Mouse (Mus musculus): ENCODE results near the gene Flot2. TPM values are rescaled to one million over a fixed set of nuclear protein-coding genes. Genes with fewer than 3 reads are reported as not detected.
A peak's percentile ranks its signal among the peaks of the same experiment; 100 is the strongest.

The Flot2 gene
- total RNA-seq (2014; rRNA removed), result 19.1 and 23.0 TPM in 2 replicates
- 66.5 and 70.7 TPM in 2 replicates for polyA plus RNA-seq (2012; rRNA removed)

GRCm38 (mm10) chr11:78037831-78038752 is at the start of gene Flot2:
Gene Flot2 (plus strand): TSS chr11:78037931.
- peak; percentile 66 for DNase-seq (ENCODE audit: extremely low read depth, low read depth, low spot score)
- peaks cover 5% of the 10 kb centered on the region for H3K4me1 ChIP-seq (ENCODE audit: control insufficient read depth, insufficient read depth, low read length)
- TF ChIP-seq CTCF (IDR thresholded peaks at IDR 0.05; ENCODE audit: low read depth, low read length), result 0 out of 2 replicates have a peak, but pooled peaks have one; percentile 4
- peak; percentile 32; the same call in 1 of the 2 replicates for TF ChIP-seq POLR2A (IDR thresholded peaks at IDR 0.05; ENCODE audit: extremely low read depth, insufficient read depth, low read length)
- peak within 1 kb of the TSS; percentile 93 for H3K4me3 ChIP-seq (ENCODE audit: insufficient read depth, low read depth, low read length)
- no peaks in the 10 kb centered on the region for H3K36me3 ChIP-seq (ENCODE audit: control insufficient read depth, insufficient read depth, low read length)
- H3K27ac ChIP-seq (replicated peaks; ENCODE audit: insufficient read depth, low read depth, low read length), result peak within 1 kb of the TSS; percentile 86
- H3K79me2 ChIP-seq (ENCODE audit: control insufficient read depth, insufficient read depth, low read length), result peaks cover 2% of the 10 kb centered on the region; the same call in 1 of the 2 replicates
- no peaks in the 10 kb centered on the region for H3K27me3 ChIP-seq (ENCODE audit: control insufficient read depth, insufficient read depth, low read length)
- peak within 1 kb of the TSS; percentile 92 for H3K9ac ChIP-seq (ENCODE audit: low read depth, low read length)
- 2% methylated on average over 54 of the region's 55 CpGs for WGBS

GRCm38 (mm10) chr11:77989071-77989690 is 48.5 kb upstream of the Flot2 start:
- WGBS, result 47% methylated on average over 13 of the region's 13 CpGs
- no peaks in the 10 kb centered on the region for H3K27me3 ChIP-seq (ENCODE audit: control insufficient read depth, insufficient read depth, low read length)
- no peak for TF ChIP-seq POLR2A (IDR thresholded peaks at IDR 0.05; ENCODE audit: extremely low read depth, insufficient read depth, low read length)
- TF ChIP-seq CTCF (IDR thresholded peaks at IDR 0.05; ENCODE audit: low read depth, low read length), result no peak
- peaks cover 14% of the 10 kb centered on the region for H3K36me3 ChIP-seq (ENCODE audit: control insufficient read depth, insufficient read depth, low read length)
- no peak overlapping the region for H3K4me3 ChIP-seq (ENCODE audit: insufficient read depth, low read depth, low read length)
- DNase-seq (ENCODE audit: extremely low read depth, low read depth, low spot score), result peak; percentile 51
- no peaks in the 10 kb centered on the region; the same call in 1 of the 2 replicates for H3K4me1 ChIP-seq (ENCODE audit: control insufficient read depth, insufficient read depth, low read length)
- H3K27ac ChIP-seq (replicated peaks; ENCODE audit: insufficient read depth, low read depth, low read length), result no peak overlapping the region
- H3K79me2 ChIP-seq (ENCODE audit: control insufficient read depth, insufficient read depth, low read length), result peaks cover 10% of the 10 kb centered on the region; the same call in 1 of the 2 replicates
- no peak overlapping the region for H3K9ac ChIP-seq (ENCODE audit: low read depth, low read length)

GRCm38 (mm10) chr11:77995556-77995955 is 42.2 kb upstream of the Flot2 start:
- Histone ChIP-seq H3K9ac (ENCODE audit: low read depth, low read length) (no peak overlapping the region), H3K27me3 (ENCODE audit: control insufficient read depth, insufficient read depth, low read length) (no peaks in the 10 kb centered on the region), H3K36me3 (ENCODE audit: control insufficient read depth, insufficient read depth, low read length) (peaks cover 13% of the 10 kb centered on the region), H3K79me2 (ENCODE audit: control insufficient read depth, insufficient read depth, low read length) (peaks cover 16% of the 10 kb centered on the region; the same call in 1 of the 2 replicates), H3K27ac (replicated peaks; ENCODE audit: insufficient read depth, low read depth, low read length) (no peak overlapping the region), H3K4me1 (ENCODE audit: control insufficient read depth, insufficient read depth, low read length) (peaks cover 3% of the 10 kb centered on the region), H3K4me3 (ENCODE audit: insufficient read depth, low read depth, low read length) (no peak overlapping the region)
- DNase-seq (ENCODE audit: extremely low read depth, low read depth, low spot score), result peak; percentile 61
- TF ChIP-seq POLR2A (IDR thresholded peaks at IDR 0.05; ENCODE audit: extremely low read depth, insufficient read depth, low read length) (no peak), CTCF (IDR thresholded peaks at IDR 0.05; ENCODE audit: low read depth, low read length) (no peak)
- WGBS, result 6% methylated on average over 1 of the region's 1 CpGs

GRCm38 (mm10) chr11:78006446-78006845 is 31.3 kb upstream of the Flot2 start:
- H3K4me1 ChIP-seq (ENCODE audit: control insufficient read depth, insufficient read depth, low read length), result no peaks in the 10 kb centered on the region

GRCm38 (mm10) chr11:78019676-78020075 is 18.1 kb upstream of the Flot2 start:
- Histone ChIP-seq H3K9ac (ENCODE audit: low read depth, low read length) (no peak overlapping the region), H3K27ac (replicated peaks; ENCODE audit: insufficient read depth, low read depth, low read length) (no peak overlapping the region), H3K4me3 (ENCODE audit: insufficient read depth, low read depth, low read length) (no peak overlapping the region), H3K27me3 (ENCODE audit: control insufficient read depth, insufficient read depth, low read length) (no peaks in the 10 kb centered on the region), H3K79me2 (ENCODE audit: control insufficient read depth, insufficient read depth, low read length) (no peaks in the 10 kb centered on the region), H3K36me3 (ENCODE audit: control insufficient read depth, insufficient read depth, low read length) (peaks cover 70% of the 10 kb centered on the region), H3K4me1 (ENCODE audit: control insufficient read depth, insufficient read depth, low read length) (no peaks in the 10 kb centered on the region)
- TF ChIP-seq POLR2A (IDR thresholded peaks at IDR 0.05; ENCODE audit: extremely low read depth, insufficient read depth, low read length) (no peak), CTCF (IDR thresholded peaks at IDR 0.05; ENCODE audit: low read depth, low read length) (peak; percentile 71)
- DNase-seq (ENCODE audit: extremely low read depth, low read depth, low spot score), result peak; percentile 57
- 19% methylated on average over 4 of the region's 4 CpGs for WGBS

More at GRCm38 (mm10) chr11:78006446-78006845, 31.3 kb upstream of the Flot2 start:
- Histone ChIP-seq H3K27ac (replicated peaks; ENCODE audit: insufficient read depth, low read depth, low read length) (no peak overlapping the region), H3K4me3 (ENCODE audit: insufficient read depth, low read depth, low read length) (no peak overlapping the region), H3K36me3 (ENCODE audit: control insufficient read depth, insufficient read depth, low read length) (peaks cover 49% of the 10 kb centered on the region), H3K27me3 (ENCODE audit: control insufficient read depth, insufficient read depth, low read length) (no peaks in the 10 kb centered on the region), H3K79me2 (ENCODE audit: control insufficient read depth, insufficient read depth, low read length) (peaks cover 12% of the 10 kb centered on the region; the same call in 1 of the 2 replicates), H3K9ac (ENCODE audit: low read depth, low read length) (no peak overlapping the region)
- no peak for DNase-seq (ENCODE audit: extremely low read depth, low read depth, low spot score)
- 95% methylated on average over 5 of the region's 5 CpGs for WGBS
- TF ChIP-seq CTCF (IDR thresholded peaks at IDR 0.05; ENCODE audit: low read depth, low read length) (no peak), POLR2A (IDR thresholded peaks at IDR 0.05; ENCODE audit: extremely low read depth, insufficient read depth, low read length) (no peak)
